Mouse (Mus musculus): ENCODE data around the gene Celsr2. TPM values are rescaled to one million over a fixed set of nuclear protein-coding genes. Genes with fewer than 3 reads are reported as not detected.

Gene Celsr2
- polyA plus RNA-seq, 1 experiment from 2014 or later, result 2.7 TPM

GRCm38 (mm10) chr3:108355245-108355644 is 60.1 kb downstream of the Celsr2 start:
- 83% methylated on average over 3 of the region's 3 CpGs for WGBS
- Histone ChIP-seq H3K27me3 (ENCODE audit: control insufficient read depth, insufficient read depth, low read length) (no peaks in the 10 kb centered on the region), H3K9ac (ENCODE audit: low read length) (no peak overlapping the region), H3K36me3 (ENCODE audit: control insufficient read depth, insufficient read depth) (peaks cover 35% of the 10 kb centered on the region), H3K4me3 (ENCODE audit: low read length) (no peak overlapping the region), H3K4me2 (ENCODE audit: low read depth, low read length) (no peak overlapping the region), H3K4me1 (ENCODE audit: control insufficient read depth, insufficient read depth, low read length) (no peaks in the 10 kb centered on the region), H3K27ac (ENCODE audit: low read length) (no peak overlapping the region), H3K9me3 (replicated peaks; ENCODE audit: control insufficient read depth, low read length) (no peaks in the 10 kb centered on the region)
- no peak for ATAC-seq (replicated peaks; ENCODE audit: extremely low read depth, insufficient read depth, low FRiP score)

DNA sequence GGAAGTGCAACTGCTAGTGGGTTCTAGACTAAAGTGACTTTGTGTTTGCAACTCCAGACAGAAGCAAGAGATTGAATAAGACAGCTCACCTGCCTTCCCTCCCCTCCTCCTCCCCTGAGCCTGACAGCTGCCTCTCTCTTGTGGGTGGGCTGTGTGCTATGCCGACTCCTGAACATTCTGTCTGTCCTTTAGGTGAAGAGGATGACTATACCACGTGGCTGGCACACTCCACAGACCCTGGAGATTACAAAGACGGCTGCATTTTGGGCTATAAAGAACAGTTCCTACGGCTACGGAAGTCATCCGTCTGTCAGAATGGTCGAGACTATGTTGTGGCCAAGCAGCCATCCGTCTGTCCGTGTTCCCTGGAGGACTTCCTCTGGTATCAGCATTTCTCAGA is 67.0 kb downstream of the Celsr2 start:
- no peak for ATAC-seq (replicated peaks; ENCODE audit: extremely low read depth, insufficient read depth, low FRiP score)
- H3K27me3 ChIP-seq (ENCODE audit: control insufficient read depth, insufficient read depth, low read length), result no peaks in the 10 kb centered on the region
- no peak overlapping the region for H3K4me3 ChIP-seq (ENCODE audit: low read length)
- H3K4me2 ChIP-seq (ENCODE audit: low read depth, low read length), result no peak overlapping the region
- peaks cover 39% of the 10 kb centered on the region for H3K36me3 ChIP-seq (ENCODE audit: control insufficient read depth, insufficient read depth)
- H3K9me3 ChIP-seq (replicated peaks; ENCODE audit: control insufficient read depth, low read length), result no peaks in the 10 kb centered on the region
- H3K9ac ChIP-seq (ENCODE audit: low read length), result no peak overlapping the region
- no peak overlapping the region for H3K27ac ChIP-seq (ENCODE audit: low read length)
- H3K4me1 ChIP-seq (ENCODE audit: control insufficient read depth, insufficient read depth, low read length), result no peaks in the 10 kb centered on the region
- WGBS, result 60% methylated on average over 9 of the region's 9 CpGs

DNA sequence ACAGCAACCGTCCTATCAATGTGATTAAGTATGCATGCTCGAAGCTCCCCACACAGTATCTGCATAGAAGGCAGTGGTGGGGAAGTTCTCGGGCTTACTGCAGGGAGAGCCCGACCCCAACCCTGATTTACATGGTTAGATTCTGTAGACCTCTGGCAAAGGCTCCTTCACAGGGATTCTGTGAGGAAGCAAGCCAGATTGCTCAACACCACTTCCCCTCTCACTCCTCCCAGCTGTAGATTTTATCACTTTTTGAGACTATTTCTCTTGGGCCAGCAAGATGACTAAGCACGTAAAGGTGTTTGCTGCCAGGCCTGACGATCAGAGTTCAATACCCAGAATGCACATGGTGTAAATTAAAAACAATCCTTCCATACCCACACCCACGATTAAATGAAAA is 69.5 kb downstream of the Celsr2 start:
- Histone ChIP-seq H3K9ac (ENCODE audit: low read length) (no peak overlapping the region), H3K4me3 (ENCODE audit: low read length) (no peak overlapping the region), H3K9me3 (replicated peaks; ENCODE audit: control insufficient read depth, low read length) (no peaks in the 10 kb centered on the region), H3K4me2 (ENCODE audit: low read depth, low read length) (no peak overlapping the region), H3K27ac (ENCODE audit: low read length) (no peak overlapping the region), H3K4me1 (ENCODE audit: control insufficient read depth, insufficient read depth, low read length) (no peaks in the 10 kb centered on the region), H3K36me3 (ENCODE audit: control insufficient read depth, insufficient read depth) (peaks cover 37% of the 10 kb centered on the region), H3K27me3 (ENCODE audit: control insufficient read depth, insufficient read depth, low read length) (no peaks in the 10 kb centered on the region)
- no peak for ATAC-seq (replicated peaks; ENCODE audit: extremely low read depth, insufficient read depth, low FRiP score)
- 78% methylated on average over 7 of the region's 7 CpGs for WGBS

DNA sequence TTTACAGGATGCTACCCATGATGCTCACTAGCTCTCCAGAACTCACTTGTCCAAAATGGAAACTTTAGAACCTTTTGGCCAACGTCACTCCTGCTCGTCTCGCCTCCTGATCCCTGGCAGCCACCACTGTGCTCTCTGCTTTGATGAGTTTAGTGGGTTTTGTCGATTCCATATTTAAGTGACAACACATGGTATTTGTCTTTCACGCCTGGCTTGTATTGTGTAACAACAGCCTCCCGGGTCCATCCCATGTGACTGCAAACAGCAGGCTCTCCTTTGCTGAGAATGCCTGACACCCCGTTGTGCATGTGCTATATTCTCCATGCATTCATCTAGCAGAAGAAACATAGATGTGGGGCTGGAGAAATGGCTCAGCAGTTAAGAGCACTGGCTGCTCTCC is 73.2 kb downstream of the Celsr2 start:
- Histone ChIP-seq H3K4me3 (ENCODE audit: low read length) (no peak overlapping the region), H3K4me1 (ENCODE audit: control insufficient read depth, insufficient read depth, low read length) (no peaks in the 10 kb centered on the region), H3K27ac (ENCODE audit: low read length) (no peak overlapping the region), H3K27me3 (ENCODE audit: control insufficient read depth, insufficient read depth, low read length) (no peaks in the 10 kb centered on the region), H3K9ac (ENCODE audit: low read length) (no peak overlapping the region), H3K9me3 (replicated peaks; ENCODE audit: control insufficient read depth, low read length) (no peaks in the 10 kb centered on the region), H3K4me2 (ENCODE audit: low read depth, low read length) (no peak overlapping the region), H3K36me3 (ENCODE audit: control insufficient read depth, insufficient read depth) (peaks cover 46% of the 10 kb centered on the region)
- 57% methylated on average over 7 of the region's 7 CpGs for WGBS
- ATAC-seq (replicated peaks; ENCODE audit: extremely low read depth, insufficient read depth, low FRiP score), result no peak

DNA sequence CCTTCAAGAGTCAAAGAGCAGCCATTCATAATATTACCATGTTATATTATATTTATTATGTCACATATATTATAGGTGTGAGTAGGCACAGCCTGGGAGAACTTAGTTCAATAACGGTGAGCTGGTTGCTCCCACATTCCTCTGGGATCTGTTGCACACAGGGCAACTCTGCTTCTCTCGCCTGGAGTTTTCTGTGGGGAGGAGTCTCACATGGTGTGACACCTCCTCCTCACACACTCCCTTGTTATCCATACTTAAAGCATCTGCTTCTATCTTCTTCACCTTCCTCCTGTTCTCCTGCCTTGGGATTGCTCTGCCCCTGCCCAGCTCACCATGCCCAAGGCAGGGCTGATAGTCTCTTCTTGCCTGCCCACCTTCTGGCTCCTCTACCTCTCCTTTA is 74.3 kb downstream of the Celsr2 start:
- peaks cover 42% of the 10 kb centered on the region for H3K36me3 ChIP-seq (ENCODE audit: control insufficient read depth, insufficient read depth)

More for the DNA sequence above, 74.3 kb downstream of the Celsr2 start:
- ATAC-seq (replicated peaks; ENCODE audit: extremely low read depth, insufficient read depth, low FRiP score), result no peak
- Histone ChIP-seq H3K27me3 (ENCODE audit: control insufficient read depth, insufficient read depth, low read length) (no peaks in the 10 kb centered on the region), H3K4me3 (ENCODE audit: low read length) (no peak overlapping the region), H3K9ac (ENCODE audit: low read length) (no peak overlapping the region), H3K9me3 (replicated peaks; ENCODE audit: control insufficient read depth, low read length) (no peaks in the 10 kb centered on the region), H3K4me1 (ENCODE audit: control insufficient read depth, insufficient read depth, low read length) (no peaks in the 10 kb centered on the region), H3K27ac (ENCODE audit: low read length) (no peak overlapping the region), H3K4me2 (ENCODE audit: low read depth, low read length) (no peak overlapping the region)
- 76% methylated on average over 2 of the region's 2 CpGs for WGBS

Other genes with a start within 250 kb of the Celsr2 start
- 2.5 and 3.5 TPM in 2 replicates for gene Amigo1, start 229.2 kb downstream of the Celsr2 start, polyA plus RNA-seq (2015; fragmentation: Nextera tagmentation; extraction: Ambion mirVana)
- gene Cyb561d1, start 214.3 kb downstream of the Celsr2 start, polyA plus RNA-seq (2015; fragmentation: Nextera tagmentation; extraction: Ambion mirVana), result 3.2 and 3.5 TPM in 2 replicates
- 7.0 and 7.4 TPM in 2 replicates for gene Atxn7l2, start 204.6 kb downstream of the Celsr2 start, polyA plus RNA-seq (2015; fragmentation: Nextera tagmentation; extraction: Ambion mirVana)
- gene Sypl2, start 188.9 kb downstream of the Celsr2 start, polyA plus RNA-seq (2015; fragmentation: Nextera tagmentation; extraction: Ambion mirVana), result 1.8 and 2.3 TPM in 2 replicates
- gene Psma5, start 158.6 kb downstream of the Celsr2 start, polyA plus RNA-seq (2015; fragmentation: Nextera tagmentation; extraction: Ambion mirVana), result 193 and 195 TPM in 2 replicates
- gene Sort1, start 131.5 kb downstream of the Celsr2 start, polyA plus RNA-seq (2015; fragmentation: Nextera tagmentation; extraction: Ambion mirVana), result 5.4 and 10.5 TPM in 2 replicates
- gene Mybphl, start 50.6 kb downstream of the Celsr2 start, polyA plus RNA-seq (2015; fragmentation: Nextera tagmentation; extraction: Ambion mirVana), result 47.6 and 84.1 TPM in 2 replicates
- 21.9 and 23.0 TPM in 2 replicates for gene Psrc1, start 31.7 kb downstream of the Celsr2 start, polyA plus RNA-seq (2015; fragmentation: Nextera tagmentation; extraction: Ambion mirVana)
- gene Sars, start 29.7 kb upstream of the Celsr2 start, polyA plus RNA-seq (2015; fragmentation: Nextera tagmentation; extraction: Ambion mirVana), result 82.7 and 87.2 TPM in 2 replicates
- gene 1700013F07Rik, start 118.6 kb upstream of the Celsr2 start, polyA plus RNA-seq (2015; fragmentation: Nextera tagmentation; extraction: Ambion mirVana), result 0.41 and 0.46 TPM in 2 replicates
- 1.9 and 2.9 TPM in 2 replicates for gene 5330417C22Rik, start 121.0 kb upstream of the Celsr2 start, polyA plus RNA-seq (2015; fragmentation: Nextera tagmentation; extraction: Ambion mirVana)
- 30.8 and 33.3 TPM in 2 replicates for gene Tmem167b, start 146.9 kb upstream of the Celsr2 start, polyA plus RNA-seq (2015; fragmentation: Nextera tagmentation; extraction: Ambion mirVana)
- gene Taf13, start 156.1 kb upstream of the Celsr2 start, polyA plus RNA-seq (2015; fragmentation: Nextera tagmentation; extraction: Ambion mirVana), result 26.6 and 29.9 TPM in 2 replicates
- 6.7 and 7.1 TPM in 2 replicates for gene Wdr47, start 175.7 kb upstream of the Celsr2 start, polyA plus RNA-seq (2015; fragmentation: Nextera tagmentation; extraction: Ambion mirVana)
- gene Clcc1, start 238.4 kb upstream of the Celsr2 start, polyA plus RNA-seq (2015; fragmentation: Nextera tagmentation; extraction: Ambion mirVana), result 52.2 and 63.3 TPM in 2 replicates